Mouse (Mus musculus) cerebellum, adult 11 months (tissue): ENCODE measurements around the gene Ccr1.
"Not testable (repeated sequence)": the region's sequence is repeated elsewhere in the genome, so short reads cannot be mapped to it uniquely, and the experiment has no call there.

Experiments
- DNase-seq: peaks from one replicate; pipeline ENCODE4 v3.0.0; 2022

The Ccr1 gene

DNA sequence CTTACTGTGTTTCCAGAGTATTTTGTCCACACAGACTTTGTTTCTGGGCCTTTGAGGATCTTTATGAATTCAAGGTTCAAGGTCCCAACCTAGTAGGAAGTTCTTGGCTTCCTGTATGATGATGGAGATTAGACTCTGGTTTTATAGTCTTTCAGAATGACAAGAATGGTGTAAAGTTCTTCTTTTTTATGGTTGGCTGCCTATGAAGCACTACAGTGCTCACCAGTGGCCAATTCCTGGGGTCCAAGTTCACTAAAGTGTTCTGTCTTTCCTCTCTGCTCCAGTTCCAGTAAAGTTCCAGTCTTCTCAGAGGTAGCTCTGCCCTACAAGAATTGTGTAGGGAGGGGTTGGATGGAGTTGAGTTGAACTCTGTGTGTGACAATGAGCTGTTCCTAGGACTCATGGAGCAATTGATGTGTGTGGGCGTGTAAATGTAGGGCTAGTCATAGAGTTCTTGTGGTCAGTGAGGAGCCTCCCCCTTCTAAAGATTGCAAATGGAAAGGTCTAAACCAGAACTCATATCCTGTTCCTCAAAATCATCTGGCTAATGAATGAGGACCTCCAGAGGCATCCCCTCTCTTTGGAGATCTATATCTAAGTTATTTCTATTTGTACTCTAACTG, at the start of gene Ccr1:
Gene Ccr1 (minus strand): TSS at position 403 of the 623 bp plus-strand sequence.
- no peak for DNase-seq

DNA sequence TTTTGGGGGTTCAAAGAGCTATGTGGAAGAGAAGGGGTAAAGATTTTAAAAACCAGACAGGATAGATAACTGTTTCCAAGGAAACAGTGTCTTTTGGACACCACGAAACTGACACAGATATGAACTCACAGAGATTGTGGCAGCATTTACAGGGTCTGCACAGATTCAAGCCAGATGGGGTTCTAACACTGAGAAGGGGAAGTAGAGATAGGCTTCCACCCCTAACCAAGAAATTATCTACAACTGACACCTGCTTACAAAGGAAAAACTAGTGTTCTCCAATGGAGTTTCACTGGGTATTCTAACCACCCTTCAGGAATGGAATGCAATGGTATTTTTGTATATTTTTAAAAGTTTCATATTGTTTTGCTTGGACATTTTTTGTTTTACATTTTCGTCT, 47.6 kb upstream of the Ccr1 start:
- no peak for DNase-seq

GRCm38 (mm10) chr9:124014985-124015652, 46.6 kb upstream of the Ccr1 start:
- DNase-seq = no peak

DNA sequence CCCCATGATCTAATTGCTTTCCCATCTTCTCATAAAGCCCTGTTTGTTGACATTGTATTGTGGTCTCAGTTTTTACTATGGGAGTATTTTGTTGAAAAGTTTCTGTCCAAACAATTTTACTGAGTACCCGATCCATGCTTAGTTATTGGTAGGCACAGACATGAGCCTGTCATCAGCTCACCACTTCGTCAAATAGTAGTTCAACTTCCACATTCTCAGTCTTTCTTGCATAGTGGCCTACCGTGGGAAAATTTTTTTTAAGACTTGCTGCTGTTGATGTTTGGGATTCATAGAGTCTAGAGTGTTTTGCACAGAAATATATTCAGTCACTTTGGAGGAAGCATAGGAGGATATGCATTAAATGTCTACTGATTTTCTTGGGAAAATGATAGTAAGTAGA, 44.8 kb upstream of the Ccr1 start:
- no peak for DNase-seq

- DNase-seq = no peak
Observed at GRCm38 (mm10) chr9:124012691-124013090, 44.2 kb upstream of the Ccr1 start.

GRCm38 (mm10) chr9:123999784-124000183, 31.3 kb upstream of the Ccr1 start:
- no peak for DNase-seq

DNA sequence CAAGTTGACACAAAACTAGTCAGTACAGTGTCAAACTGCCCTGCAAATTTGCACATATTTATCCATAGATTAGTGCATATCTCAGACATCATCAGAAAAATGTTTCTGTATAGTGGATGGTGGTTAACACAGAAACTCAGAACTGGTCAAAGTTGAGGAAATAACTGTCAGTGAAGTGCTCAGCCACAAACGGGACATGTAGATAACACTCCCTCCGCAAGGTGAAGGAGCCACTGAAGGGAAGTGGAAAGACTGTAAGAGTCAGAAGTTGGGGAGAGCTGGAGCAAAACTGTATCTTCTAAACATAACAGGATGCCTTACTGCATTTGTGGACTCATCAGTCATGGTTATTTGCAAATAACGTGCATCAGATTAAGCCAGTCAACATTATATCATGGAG, 29.2 kb upstream of the Ccr1 start:
- no peak for DNase-seq

DNA sequence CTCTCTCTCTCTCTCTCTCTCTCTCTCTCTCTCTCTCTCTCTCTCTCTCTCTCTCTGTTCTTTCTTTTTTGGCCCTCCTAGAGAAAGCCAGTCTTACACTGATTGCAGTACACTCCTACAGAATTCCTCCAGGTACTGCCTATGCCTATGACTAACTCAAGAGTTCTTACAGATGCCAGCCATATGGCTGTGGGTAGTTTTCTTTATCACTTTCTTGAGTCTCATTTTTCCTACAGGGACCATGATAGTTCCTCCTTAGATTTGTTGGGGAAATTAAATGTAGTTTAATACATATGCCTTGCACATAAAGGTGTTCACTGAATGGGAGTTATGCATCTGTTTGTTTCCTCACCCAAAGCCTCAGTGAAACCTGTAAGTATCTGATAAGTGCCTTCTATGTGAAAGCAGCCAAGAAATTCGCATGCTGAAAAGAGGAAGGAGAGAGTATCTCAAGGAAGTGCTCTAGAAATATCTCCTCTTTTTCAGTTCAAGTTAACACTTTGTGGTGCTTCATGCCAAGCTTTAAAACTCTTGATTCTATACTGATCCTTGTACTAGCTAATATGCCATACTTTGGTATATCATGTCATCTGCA, 22.9 kb upstream of the Ccr1 start:
- no peak for DNase-seq

DNA sequence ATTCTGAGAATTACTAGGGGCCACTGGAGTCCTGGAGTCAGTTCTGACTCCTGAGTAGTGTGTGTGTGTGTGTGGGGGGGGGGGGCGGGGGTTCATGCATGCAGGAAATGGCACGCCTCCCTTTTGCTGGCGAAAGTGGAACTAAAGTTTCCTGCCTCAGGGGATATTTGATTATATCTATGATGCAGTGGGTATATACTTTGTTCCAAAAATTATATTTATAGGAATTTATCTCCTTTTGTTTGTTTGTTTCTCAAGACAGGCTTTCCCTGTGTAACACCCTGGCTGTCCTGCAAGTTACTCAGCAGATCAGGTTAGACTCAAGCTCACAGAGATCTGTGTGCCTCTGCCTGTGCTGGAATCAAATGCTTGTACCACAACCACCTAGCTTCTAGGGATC, 21.2 kb upstream of the Ccr1 start:
- no peak for DNase-seq

DNA sequence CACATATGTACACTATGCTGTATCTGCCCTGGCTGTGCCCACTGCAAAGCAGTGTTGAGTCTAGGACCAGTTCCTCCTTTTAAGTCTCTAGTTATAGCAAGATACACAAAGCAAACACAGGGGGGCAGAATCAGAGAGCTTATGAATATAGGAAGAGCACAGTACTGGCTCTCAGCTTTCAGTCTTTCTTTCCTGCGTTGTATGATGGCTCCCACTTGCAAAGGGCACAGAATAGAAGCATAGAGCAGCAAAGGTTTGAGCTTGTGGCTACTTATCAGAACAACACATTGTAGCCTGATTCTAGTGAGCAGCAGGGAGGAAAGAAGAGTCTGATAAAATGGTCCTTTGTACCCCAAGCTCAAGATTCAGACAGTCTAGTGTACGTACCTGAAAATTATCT, 17.7 kb upstream of the Ccr1 start:
- no peak for DNase-seq

GRCm38 (mm10) chr9:123984943-123985342, 16.5 kb upstream of the Ccr1 start:
- DNase-seq = no peak

- no peak for DNase-seq
Observed at GRCm38 (mm10) chr9:123982720-123983119, 14.2 kb upstream of the Ccr1 start.

DNA sequence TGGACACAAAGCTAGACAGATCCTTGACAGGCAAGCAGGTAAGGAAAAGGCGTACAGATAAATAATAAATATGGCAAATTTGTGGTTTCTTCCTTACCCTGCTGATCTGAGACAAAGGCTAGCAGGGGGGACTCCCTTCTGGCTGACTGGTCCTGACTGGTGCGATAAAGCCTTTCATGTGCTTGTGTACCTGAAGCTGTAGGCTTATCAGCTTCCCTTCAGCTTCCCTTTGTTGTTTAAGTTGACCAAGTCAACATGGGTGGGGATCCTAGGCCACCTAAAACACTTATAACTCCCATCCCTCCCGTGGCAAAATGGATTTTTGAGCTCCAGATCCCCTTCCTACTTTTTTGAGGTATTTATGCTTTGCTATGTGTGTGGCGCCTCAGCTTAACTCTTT, 13.4 kb upstream of the Ccr1 start:
- no peak for DNase-seq

DNA sequence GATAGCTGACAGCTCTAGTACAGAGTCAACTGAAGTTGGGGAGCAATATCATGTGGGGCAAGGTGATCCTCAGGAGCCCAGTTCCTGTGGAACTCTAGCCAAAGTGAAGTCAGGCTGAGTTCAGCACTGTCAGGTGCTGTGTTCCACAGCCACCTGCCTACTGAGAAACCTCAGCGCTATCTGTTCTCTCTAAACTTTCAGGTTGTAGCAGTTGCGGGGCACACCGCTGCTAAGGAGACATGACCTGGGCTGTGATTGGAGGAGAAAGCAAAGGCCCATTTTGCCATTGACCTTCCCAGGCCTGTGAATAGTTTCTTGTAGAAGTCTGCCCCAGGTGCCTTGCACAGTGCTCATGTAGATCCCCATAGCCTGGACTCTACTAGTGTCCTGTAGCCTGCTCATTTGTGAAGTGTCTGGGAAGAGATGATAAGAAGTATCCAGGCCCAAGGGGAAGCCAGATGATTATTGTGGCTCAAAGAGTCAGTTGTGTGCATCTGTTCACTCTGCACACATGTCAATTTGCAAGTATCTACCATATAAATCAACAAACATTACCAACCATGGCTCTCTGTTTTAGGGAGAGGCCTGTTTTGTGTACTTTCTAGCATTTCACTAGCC, 12.5 kb upstream of the Ccr1 start:
- not testable (repeated sequence) for DNase-seq

- no peak for DNase-seq
Observed at GRCm38 (mm10) chr9:123978308-123978707, 9.8 kb upstream of the Ccr1 start, which contains the start of gene Ccr1l1. Gene Ccr1l1, minus strand, starts transcription at chr9:123978408.

- DNase-seq = no peak
Observed at GRCm38 (mm10) chr9:123976876-123977663, 8.6 kb upstream of the Ccr1 start.

DNA sequence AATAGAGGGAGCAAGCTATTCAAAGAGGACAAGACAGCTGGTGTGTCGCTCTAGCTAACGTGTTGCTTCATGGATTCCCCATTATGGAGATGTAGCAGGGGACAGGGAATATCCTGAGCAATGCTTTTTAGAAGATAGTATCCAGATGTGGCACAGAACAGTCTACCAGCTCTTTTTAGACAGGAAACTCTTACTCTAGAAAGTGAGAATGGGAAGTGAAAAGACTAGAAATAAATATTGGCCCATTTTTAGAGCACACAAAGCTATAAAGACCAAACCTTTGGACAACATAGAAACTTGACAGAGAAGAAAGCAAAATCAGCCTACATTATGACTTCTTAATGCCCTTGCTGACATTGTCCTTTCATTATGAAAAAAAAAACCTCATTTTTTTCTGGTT, 7.1 kb upstream of the Ccr1 start:
- no peak for DNase-seq

GRCm38 (mm10) chr9:123966858-123967495, 1.5 kb downstream of the Ccr1 start:
- DNase-seq = not testable (repeated sequence)

DNA sequence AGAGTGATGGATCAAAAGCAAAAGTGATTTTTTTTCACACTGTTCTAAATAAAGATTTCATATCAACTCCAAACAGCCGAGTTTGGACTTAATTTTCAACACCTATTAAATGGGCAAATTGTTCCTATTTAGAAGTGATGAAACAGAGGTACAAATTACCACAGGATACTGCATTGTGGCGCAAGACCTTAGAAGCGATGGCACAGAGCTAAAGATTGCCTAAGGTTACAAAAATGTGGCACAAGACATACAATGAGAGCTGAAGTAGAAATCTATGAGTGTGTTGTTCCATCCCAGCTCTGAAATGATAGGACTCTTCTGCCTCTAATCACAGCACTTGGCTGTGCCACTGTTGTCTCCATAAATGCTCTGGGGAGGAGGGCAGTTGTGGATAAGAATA, 3.7 kb downstream of the Ccr1 start:
- DNase-seq = no peak

DNA sequence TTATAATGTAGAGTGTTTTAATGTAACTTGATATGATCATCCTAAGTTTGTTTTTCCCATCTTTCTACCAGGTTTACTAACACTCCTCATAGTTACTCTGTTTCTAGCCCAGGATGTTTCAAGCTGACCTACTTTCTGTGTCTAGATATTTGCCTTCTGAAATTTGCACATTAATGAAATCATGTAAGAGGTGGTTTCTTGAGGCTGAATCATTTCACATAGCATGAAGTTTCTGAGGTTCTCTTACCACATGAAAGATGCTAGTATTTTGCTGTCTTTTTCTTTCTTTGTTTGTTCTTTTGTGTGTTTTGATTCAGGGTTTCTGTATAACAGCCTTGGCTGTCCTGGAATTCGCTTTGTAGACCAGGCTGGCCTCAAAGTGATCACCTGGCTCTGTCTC, 8.3 kb downstream of the Ccr1 start:
- no peak for DNase-seq

GRCm38 (mm10) chr9:123957911-123958413, 10.5 kb downstream of the Ccr1 start:
- no peak for DNase-seq

DNA sequence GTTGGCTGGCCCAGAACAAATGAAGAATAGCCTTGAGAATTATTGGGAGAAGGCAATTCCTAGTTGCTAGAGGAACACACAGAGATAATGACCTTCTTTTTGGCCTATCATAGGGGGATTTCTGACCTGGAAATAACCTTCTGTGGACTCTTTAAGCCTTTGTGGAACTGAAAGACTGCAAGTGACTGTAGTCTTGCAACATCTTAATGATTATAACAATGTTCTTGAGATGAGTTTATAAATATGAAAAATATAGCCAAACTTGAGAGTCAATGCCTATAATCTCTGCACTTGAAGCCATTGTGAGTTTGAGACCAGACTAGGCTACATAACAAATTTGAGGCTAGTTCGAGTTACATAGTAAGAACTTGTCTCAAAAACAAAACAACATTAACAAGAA, 11.6 kb downstream of the Ccr1 start:
- DNase-seq = no peak
